ENCODE assay signal across 8 mouse cellular contexts in the genomic region with DNA sequence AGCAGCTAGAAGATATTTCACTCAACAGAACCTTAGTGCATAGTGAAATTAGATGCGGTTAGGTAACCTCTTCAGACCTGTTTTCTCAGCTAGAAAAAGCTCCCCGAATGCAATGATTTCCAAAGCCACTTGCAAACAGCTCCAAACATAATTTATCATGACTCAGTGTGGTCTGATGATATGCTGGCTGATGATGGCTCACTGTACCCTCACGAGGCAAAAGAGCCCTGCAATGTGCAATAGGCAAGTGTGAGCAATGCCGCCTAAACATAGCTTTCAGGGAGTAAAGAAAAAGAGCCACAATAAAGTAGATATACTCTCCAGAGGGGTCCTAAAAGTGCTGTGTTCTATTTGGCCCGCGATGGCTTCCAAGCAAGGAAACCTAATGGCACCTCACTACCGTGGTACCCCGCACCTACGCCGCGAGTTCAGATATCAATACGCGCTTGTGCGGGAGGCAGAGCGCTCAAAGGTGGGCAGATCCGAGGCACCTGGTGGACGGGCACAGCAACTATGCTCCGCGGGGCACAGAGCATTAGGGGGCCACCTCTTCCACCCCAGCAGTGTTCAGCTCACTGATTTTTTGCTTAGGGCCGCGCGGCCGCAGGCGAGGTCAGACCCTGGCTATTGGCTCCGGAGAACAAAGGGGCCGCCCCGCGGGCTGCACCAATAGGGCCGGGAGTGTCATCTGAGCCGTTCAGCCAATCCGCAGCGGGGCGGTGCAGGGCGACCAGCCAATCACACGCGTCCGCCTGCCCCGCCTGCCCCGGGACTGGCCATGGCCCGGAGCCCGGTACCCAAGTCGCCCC. TPM values are rescaled to one million over a fixed set of nuclear protein-coding genes. Genes with fewer than 3 reads are reported as not detected.
A peak's percentile ranks its signal among the peaks of the same experiment; 100 is the strongest.
DNase-seq lines count a peak whose midpoint lies in the region; ATAC-seq and TF ChIP-seq lines count a peak whose summit lies in the region.

A gene (plus strand): TSS at position 793 of the 809 bp plus-strand sequence.

- peak; percentile 99 for ATAC-seq in forebrain, embryonic 16.5 days
- ATAC-seq in neural tube, embryonic 15.5 days (ENCODE audit: low FRiP score) = peak; percentile 99

- no peaks in the 10 kb centered on the region for H3K36me3 ChIP-seq in ES-Bruce4 (ENCODE audit: control insufficient read depth, insufficient read depth, low read length, poor library complexity, severe bottlenecking)
- H3K36me3 ChIP-seq in forebrain, embryonic 16.5 days (ENCODE audit: control insufficient read depth, insufficient read depth) = peaks cover 19% of the 10 kb centered on the region
- peaks cover 37% of the 10 kb centered on the region for H3K36me3 ChIP-seq in neural tube, embryonic 15.5 days

- H3K4me1 ChIP-seq in ES-Bruce4 (ENCODE audit: control insufficient read depth, insufficient read depth, low read length) = no peaks in the 10 kb centered on the region
- H3K4me1 ChIP-seq in forebrain, embryonic 16.5 days (replicated peaks; ENCODE audit: control insufficient read depth, insufficient read depth, low read length) = peaks cover 17% of the 10 kb centered on the region
- peaks cover 3% of the 10 kb centered on the region; the same call in 1 of the 2 replicates for H3K4me1 ChIP-seq in lung, adult 2 months (ENCODE audit: control insufficient read depth, insufficient read depth, low read length)
- H3K4me1 ChIP-seq in neural tube, embryonic 15.5 days = peaks cover 19% of the 10 kb centered on the region

- TF ChIP-seq CTCF in ES-Bruce4 (IDR thresholded peaks at IDR 0.05; ENCODE audit: low read depth, low read length) = no peak
- peak; percentile 37 for TF ChIP-seq CTCF in layer of hippocampus, adult 2 months (conservative IDR thresholded peaks at IDR 0.05)
- TF ChIP-seq CTCF in lung, adult 2 months (IDR thresholded peaks at IDR 0.05; ENCODE audit: insufficient read depth, low read length) = no peak

- intact Hi-C loops in heart, postnatal 36 days (cut with DNase I) = no loop called here

- 4% methylated on average over 42 of the region's 42 CpGs for WGBS in forebrain, embryonic 16.5 days
- 4% methylated on average over 42 of the region's 42 CpGs for WGBS in lung, adult 2 months
- WGBS in neural tube, embryonic 15.5 days = 3% methylated on average over 42 of the region's 42 CpGs

- H3K9me3 ChIP-seq in ES-Bruce4 (replicated peaks; ENCODE audit: control insufficient read depth, insufficient read depth, low read length, poor library complexity, severe bottlenecking) = no peaks in the 10 kb centered on the region
- H3K9me3 ChIP-seq in forebrain, embryonic 16.5 days (ENCODE audit: control insufficient read depth, low read length) = peaks cover 16% of the 10 kb centered on the region
- H3K9me3 ChIP-seq in neural tube, embryonic 15.5 days (replicated peaks) = peaks cover 14% of the 10 kb centered on the region

- H3K9ac ChIP-seq in ES-Bruce4 (ENCODE audit: low read depth, poor library complexity, severe bottlenecking) = peak within 1 kb of the TSS; percentile 69
- peak within 1 kb of the TSS; percentile 88 for H3K9ac ChIP-seq in forebrain, embryonic 16.5 days (replicated peaks; ENCODE audit: low read depth, low read length)
- H3K9ac ChIP-seq in neural tube, embryonic 15.5 days (replicated peaks) = peak within 1 kb of the TSS; percentile 74

- DNase-seq in cerebellum, adult 18-20 months = peak; percentile 98
- peak; percentile 95 to 97 for DNase-seq in heart, postnatal 36 days
- DNase-seq in layer of hippocampus, adult 2 months (ENCODE audit: low spot score in 2 of 2) = peak; percentile 93 to 95
- peak; percentile 93 for DNase-seq in lung, adult 2 months
- DNase-seq in testis, postnatal 10 days (ENCODE audit: low spot score) = peak; percentile 96

- H3K4me3 ChIP-seq in ES-Bruce4 (ENCODE audit: low read depth, low read length) = peak within 1 kb of the TSS; percentile 95
- H3K4me3 ChIP-seq in forebrain, embryonic 16.5 days (replicated peaks; ENCODE audit: low read length) = peak within 1 kb of the TSS; percentile 83
- H3K4me3 ChIP-seq in layer of hippocampus, adult 2 months = peak within 1 kb of the TSS; percentile 89
- H3K4me3 ChIP-seq in lung, adult 2 months (replicated peaks; ENCODE audit: extremely low read depth, low read depth, low read length) = peak within 1 kb of the TSS; percentile 98
- H3K4me3 ChIP-seq in neural tube, embryonic 15.5 days (replicated peaks) = peak within 1 kb of the TSS; percentile 73

- no peak for TF ChIP-seq EP300 in ES-Bruce4 (IDR thresholded peaks at IDR 0.05; ENCODE audit: insufficient read depth, low read depth, low read length)

- H3K27me3 ChIP-seq in ES-Bruce4 (ENCODE audit: control insufficient read depth, insufficient read depth, low read length, poor library complexity, severe bottlenecking) = no peaks in the 10 kb centered on the region
- no peaks in the 10 kb centered on the region for H3K27me3 ChIP-seq in forebrain, embryonic 16.5 days (replicated peaks; ENCODE audit: control insufficient read depth, insufficient read depth, low read length)
- no peaks in the 10 kb centered on the region for H3K27me3 ChIP-seq in neural tube, embryonic 15.5 days (replicated peaks)

- no peak for TF ChIP-seq POLR2A in ES-Bruce4 (IDR thresholded peaks at IDR 0.05; ENCODE audit: insufficient read depth, low read length)
- peak; percentile 70; the same call in 1 of the 2 replicates for TF ChIP-seq POLR2A in lung, adult 2 months (IDR thresholded peaks at IDR 0.05; ENCODE audit: borderline replicate concordance, extremely low read depth, low read depth, low read length)

- no peak within 1 kb of the TSS for H3K27ac ChIP-seq in ES-Bruce4 (ENCODE audit: insufficient read depth, low read length)
- peak within 1 kb of the TSS; percentile 88 for H3K27ac ChIP-seq in forebrain, embryonic 16.5 days (ENCODE audit: low read length)
- peak within 1 kb of the TSS; percentile 97 for H3K27ac ChIP-seq in layer of hippocampus, adult 2 months
- H3K27ac ChIP-seq in neural tube, embryonic 15.5 days (replicated peaks) = peak within 1 kb of the TSS; percentile 93

- peak within 1 kb of the TSS; percentile 67 for H3K4me2 ChIP-seq in forebrain, embryonic 16.5 days (ENCODE audit: low read length)
- peak within 1 kb of the TSS; percentile 69 for H3K4me2 ChIP-seq in neural tube, embryonic 15.5 days

RNA-seq across cellular contexts. Expression of the gene that starts here (rescaled TPM):
- 3.2 and 6.0 TPM in 2 replicates for polyA plus RNA-seq in ES-Bruce4 (2011; ENCODE audit: insufficient read depth, insufficient read length, low read depth, missing spikeins)
- polyA plus RNA-seq in forebrain, embryonic 16.5 days (2015; fragmentation: Nextera tagmentation; extraction: Ambion mirVana) = 15.8 and 17.2 TPM in 2 replicates
- total RNA-seq in heart, postnatal 36 days (2021) = 10 to 100 TPM; 10.4 to 10.7 TPM
- 10 to 100 TPM in 1 of 2 experiments, 1 to 10 TPM in 1; 7.9 to 10.4 TPM for total RNA-seq in layer of hippocampus, adult 2 months (2021)
- polyA plus RNA-seq in lung, adult 2 months (2012; rRNA removed) = 6.7 and 7.2 TPM in 2 replicates
- polyA plus RNA-seq in neural tube, embryonic 15.5 days (2015; fragmentation: Nextera tagmentation; extraction: Ambion mirVana) = 12.8 and 13.0 TPM in 2 replicates
